Mouse (Mus musculus) forebrain, embryonic 13.5 days (tissue): ENCODE measurements around the gene Cbarp. TPM values are rescaled to one million over a fixed set of nuclear protein-coding genes. Genes with fewer than 3 reads are reported as not detected.

ENCODE experiments used
- ATAC-seq: fragments of 200-750 bp; cut with Nextera tagmentation; 2 replicates; pipeline ENCODE4 v1.8.0; 2017
- H3K27ac ChIP-seq: fragments of 300-500 bp; sonication (generic); 2 replicates; pipeline ENCODE4 v1.5.1; 2015; ENCODE audit warnings: inconsistent platforms, mild to moderate bottlenecking, moderate library complexity
- H3K27me3 ChIP-seq: fragments of 300-500 bp; sonication (generic); 2 replicates; pipeline ENCODE4 v1.6.1; 2015; ENCODE audit warnings: mild to moderate bottlenecking, inconsistent platforms
- H3K36me3 ChIP-seq: fragments of 300-500 bp; sonication (generic); 2 replicates; pipeline ENCODE4 v1.6.1; 2015; ENCODE audit warnings: mild to moderate bottlenecking, inconsistent platforms; ENCODE audit not compliant: poor library complexity, severe bottlenecking
- H3K4me1 ChIP-seq: fragments of 300-500 bp; sonication (generic); 2 replicates; pipeline ENCODE4 v1.6.1; 2015; ENCODE audit warnings: inconsistent platforms
- H3K4me2 ChIP-seq: fragments of 300-500 bp; sonication (generic); 2 replicates; pipeline ENCODE4 v1.6.1; 2015; ENCODE audit warnings: inconsistent platforms, mild to moderate bottlenecking, moderate library complexity
- H3K4me3 ChIP-seq: fragments of 300-500 bp; sonication (generic); 2 replicates; pipeline ENCODE4 v1.5.1; 2015; ENCODE audit warnings: mild to moderate bottlenecking, inconsistent platforms
- H3K9ac ChIP-seq: fragments of 300-500 bp; sonication (generic); 2 replicates; pipeline ENCODE4 v1.6.1; 2015; ENCODE audit warnings: mild to moderate bottlenecking, inconsistent platforms
- H3K9me3 ChIP-seq: fragments of 300-500 bp; sonication (generic); replicated peaks from 2 replicates; pipeline ENCODE4 v1.6.1; 2016; ENCODE audit warnings: inconsistent platforms
- WGBS: fragments of 180-500 bp; shearing (Covaris S2); methylation state at CpG from one replicate; pipeline ENCODE4 v1.1.7; 2015; 5-methylcytosine and 5-hydroxymethylcytosine counted together
- polyA plus RNA-seq: library from polyadenylated mRNA; unstranded; fragments of >200 nt; fragmentation: Nextera tagmentation; extraction: Ambion mirVana; gene quantifications from 2 replicates; pipeline ENCODE4 v1.2.1, GENCODE M21; 2015

Gene Cbarp
- polyA plus RNA-seq, 1 experiment from 2014 or later, result 21.2 TPM

DNA sequence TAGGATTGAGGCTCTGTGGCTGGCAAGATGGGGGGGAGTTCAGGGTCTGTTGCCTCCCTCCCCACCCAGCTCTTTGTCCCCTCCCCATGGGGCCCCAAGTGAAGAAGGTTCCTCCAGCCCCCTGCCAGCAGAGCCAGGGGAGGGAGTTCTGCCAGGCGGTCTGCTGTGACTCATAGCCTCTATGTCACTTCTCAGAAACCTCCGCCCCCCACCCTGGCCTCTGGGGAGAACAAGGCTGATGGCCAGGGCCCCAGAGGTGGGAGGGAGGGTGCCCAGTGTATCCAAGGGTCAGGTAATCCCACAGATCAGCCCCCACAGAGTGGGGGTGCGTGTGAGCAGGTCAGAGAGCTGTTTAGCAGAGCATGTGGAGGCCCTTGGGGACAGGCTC is 12.2 kb upstream of the Cbarp start:
- ATAC-seq, result no peak
- Histone ChIP-seq H3K4me1 (peaks cover 64% of the 10 kb centered on the region), H3K9me3 (no peaks in the 10 kb centered on the region), H3K36me3 (peaks cover 66% of the 10 kb centered on the region), H3K9ac (peak overlapping the region; percentile 100), H3K27me3 (no peaks in the 10 kb centered on the region), H3K4me3 (peak overlapping the region; percentile 99), H3K4me2 (peak overlapping the region; percentile 99), H3K27ac (peak overlapping the region; percentile 100)
- WGBS, result 33% methylated on average over 3 of the region's 3 CpGs

DNA sequence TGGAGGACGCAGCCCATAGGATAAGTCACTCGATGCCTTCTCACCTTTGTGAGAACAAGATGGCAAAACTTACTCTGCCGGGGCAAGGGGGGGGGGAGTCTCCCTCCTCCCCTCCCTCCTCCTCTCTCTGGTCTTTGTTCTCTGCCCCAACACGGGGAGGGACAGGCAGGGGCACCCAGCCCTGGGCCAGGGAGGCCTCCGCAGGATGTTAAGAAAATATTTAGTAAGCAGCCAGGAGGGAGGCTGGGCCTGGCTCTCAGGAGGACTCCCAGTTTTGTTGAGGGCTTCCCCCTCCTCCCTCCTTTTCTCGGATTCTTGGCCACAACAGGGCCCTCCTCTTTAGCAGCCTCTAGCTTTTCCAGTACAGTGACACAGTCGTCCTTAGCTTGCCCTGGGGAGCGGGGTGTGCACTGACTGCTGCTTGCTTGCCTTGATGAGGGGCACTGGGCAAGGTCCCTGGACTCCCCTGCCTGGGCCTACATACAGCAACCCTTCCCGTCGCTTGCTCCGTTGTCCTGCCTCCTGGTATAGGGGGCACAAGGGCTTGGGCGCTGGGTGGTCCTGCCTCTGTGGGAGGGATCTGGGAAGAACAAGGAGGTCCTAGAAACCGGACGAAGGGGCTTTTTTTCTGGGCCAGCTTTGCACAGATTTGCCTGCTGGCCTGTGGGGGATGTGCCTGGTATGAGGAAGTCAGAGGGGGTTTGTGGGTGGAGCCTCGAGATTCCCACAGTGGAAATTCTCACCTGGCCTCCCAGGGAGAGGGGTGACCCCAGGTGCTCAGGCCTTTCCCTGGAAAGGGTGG is 11.6 kb upstream of the Cbarp start:
- peak overlapping the region; percentile 99 for H3K4me3 ChIP-seq

DNA sequence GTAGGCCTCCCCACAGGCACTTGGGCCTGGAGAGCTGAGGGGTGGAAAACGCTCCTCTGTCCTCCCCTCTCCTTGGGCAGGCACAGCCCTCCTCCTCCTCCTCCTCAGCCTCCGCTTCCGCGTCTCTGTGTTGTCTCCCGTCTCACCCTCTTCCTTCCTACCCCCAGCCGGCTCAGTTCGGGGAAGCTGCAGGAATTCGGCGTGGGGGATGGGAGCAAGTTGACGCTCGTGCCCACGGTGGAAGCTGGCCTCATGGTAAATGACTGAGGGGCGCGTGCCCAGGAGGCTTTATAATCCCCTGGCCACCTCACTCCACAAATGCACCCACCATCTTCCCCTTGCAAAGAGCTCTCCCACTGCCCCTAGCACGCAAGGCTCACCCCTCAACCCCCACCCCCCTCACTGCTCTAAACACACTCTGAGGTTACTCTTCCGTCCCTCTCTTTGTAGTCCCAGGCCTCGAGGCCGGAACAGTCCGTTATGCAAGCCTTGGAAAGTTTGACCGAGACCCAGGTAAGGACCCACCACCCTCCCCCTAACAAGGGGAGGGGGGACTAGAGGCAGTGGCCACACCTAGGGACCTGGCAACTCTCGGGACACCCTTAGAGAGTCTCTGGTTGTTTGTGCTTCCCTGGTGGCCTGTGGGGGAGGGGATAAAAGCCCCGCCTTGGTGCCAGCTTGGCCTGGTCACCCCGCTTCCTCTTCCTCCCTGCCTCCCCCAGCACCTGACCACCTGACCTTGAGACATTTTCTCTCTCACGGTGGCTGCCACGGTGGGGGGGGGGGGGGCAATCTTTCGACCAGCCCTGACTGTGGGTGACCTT is 10.8 kb upstream of the Cbarp start:
- Histone ChIP-seq H3K9me3 (no peaks in the 10 kb centered on the region), H3K4me3 (peak overlapping the region; percentile 99), H3K9ac (peak overlapping the region; percentile 100), H3K27ac (peak overlapping the region; percentile 100), H3K36me3 (peaks cover 54% of the 10 kb centered on the region), H3K4me2 (peak overlapping the region; percentile 99), H3K27me3 (no peaks in the 10 kb centered on the region), H3K4me1 (peaks cover 62% of the 10 kb centered on the region)
- no peak for ATAC-seq
- WGBS, result under 1% methylated on average over 26 of the region's 26 CpGs

More for the DNA sequence above, 11.6 kb upstream of the Cbarp start:
- Histone ChIP-seq H3K9ac (peak overlapping the region; percentile 100), H3K9me3 (no peaks in the 10 kb centered on the region), H3K36me3 (peaks cover 62% of the 10 kb centered on the region), H3K4me2 (peak overlapping the region; percentile 99), H3K27me3 (no peaks in the 10 kb centered on the region), H3K4me1 (peaks cover 66% of the 10 kb centered on the region), H3K27ac (peak overlapping the region; percentile 100)
- WGBS, result 5% methylated on average over 15 of the region's 15 CpGs
- ATAC-seq, result no peak

DNA sequence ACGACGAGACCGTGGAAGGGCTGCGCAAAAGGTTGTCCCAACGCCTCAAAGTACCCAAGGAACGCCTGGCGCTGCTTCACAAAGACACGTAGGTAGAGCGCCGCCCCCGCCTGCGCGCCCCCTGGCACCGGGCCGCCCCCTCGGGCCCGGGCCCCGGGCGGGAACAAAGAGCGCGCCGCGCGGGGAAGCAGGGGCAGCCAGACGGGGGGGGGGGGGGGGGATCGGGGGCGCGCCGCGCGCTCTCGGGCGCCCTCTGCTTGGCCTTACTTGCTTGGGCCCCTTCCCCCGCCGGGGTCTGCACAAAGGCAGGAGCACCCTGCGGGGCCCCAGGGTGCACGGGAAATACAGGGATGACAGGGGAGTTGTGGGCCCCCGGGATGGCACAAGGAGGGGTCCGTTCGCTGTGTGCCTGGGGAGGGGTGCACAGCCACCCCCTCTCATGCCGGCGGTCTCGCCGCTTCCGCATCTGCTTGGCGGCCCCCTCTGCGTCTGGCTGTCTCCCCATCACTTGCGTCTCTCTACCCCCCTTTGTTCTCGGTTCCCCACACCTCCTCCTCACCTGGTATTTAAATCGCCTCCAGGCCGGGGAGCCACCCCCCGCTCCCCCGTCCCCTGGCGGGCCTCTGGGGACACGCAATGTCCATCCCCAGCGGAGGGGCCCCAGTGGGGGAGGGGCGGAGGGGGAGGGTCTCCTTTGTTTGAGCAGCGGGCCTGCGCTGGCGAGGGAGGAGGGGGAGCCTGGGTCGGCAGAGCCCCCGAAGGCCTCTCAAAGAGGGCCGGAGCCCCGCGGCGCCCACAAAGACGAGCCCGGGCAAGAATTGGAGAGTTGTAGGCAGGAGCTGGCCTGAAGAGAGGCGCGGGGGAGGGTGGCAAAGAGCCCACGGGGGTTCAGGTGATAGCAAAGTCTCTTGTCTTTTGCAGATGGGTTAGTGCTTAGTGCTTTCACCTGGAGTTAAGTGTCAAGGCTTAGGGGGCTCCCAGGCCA is 9.9 kb upstream of the Cbarp start:
- Histone ChIP-seq H3K9me3 (no peaks in the 10 kb centered on the region), H3K27me3 (no peaks in the 10 kb centered on the region), H3K36me3 (peaks cover 51% of the 10 kb centered on the region), H3K4me1 (peaks cover 62% of the 10 kb centered on the region), H3K4me2 (peak overlapping the region; percentile 99), H3K4me3 (peak overlapping the region; percentile 99), H3K27ac (peak overlapping the region; percentile 100), H3K9ac (peak overlapping the region; percentile 100)
- 0 out of 2 replicates have a peak, but pooled peaks have one; percentile 1 for ATAC-seq
- WGBS, result under 1% methylated on average over 55 of the region's 71 CpGs

DNA sequence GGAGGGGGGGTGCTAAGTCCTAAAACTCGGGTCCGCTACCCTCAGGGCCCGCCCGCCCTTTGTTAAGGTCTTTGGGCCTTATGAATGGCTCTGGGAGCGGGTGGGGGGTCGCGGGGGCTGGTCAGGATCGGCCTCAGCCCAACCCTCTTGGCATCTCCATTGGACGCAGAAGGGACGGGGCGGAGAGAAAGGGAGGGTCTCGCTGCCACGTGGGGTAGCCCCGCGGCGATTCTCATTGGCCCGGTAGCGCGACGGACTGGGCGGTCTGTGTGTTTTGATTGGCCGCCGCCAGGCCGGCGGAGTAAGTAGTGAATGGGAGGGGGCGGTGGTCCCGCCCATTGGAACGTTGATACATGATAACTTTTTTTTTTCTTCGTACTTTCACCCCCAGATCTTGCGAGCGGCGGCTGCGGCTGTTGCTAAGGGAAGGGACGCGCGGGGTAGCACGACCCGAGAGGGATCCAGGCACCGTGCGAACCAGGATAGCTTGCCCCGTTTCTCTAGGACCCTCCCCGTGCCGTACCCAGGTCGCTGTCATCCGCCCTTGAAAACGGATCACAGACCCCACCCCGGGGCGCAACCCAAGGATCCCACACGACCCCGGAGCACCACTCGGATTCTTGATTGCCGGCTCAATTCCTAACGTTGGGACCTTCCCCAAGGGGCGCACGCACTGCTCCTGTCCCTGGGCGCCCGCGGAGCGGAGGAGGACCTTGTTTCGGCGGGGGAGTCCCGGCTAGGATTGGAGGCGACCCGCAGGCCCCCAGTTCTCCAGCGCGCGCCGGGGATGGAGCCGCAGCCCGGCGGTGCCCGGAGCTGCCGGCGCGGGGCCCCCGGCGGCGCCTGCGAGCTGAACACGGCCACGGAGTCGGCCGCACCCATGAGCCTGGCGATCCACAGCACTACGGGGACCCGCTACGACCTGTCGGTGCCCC is 8.9 kb upstream of the Cbarp start:
- Histone ChIP-seq H3K4me2 (peak overlapping the region; percentile 99), H3K27ac (peak overlapping the region; percentile 100), H3K9me3 (no peaks in the 10 kb centered on the region), H3K9ac (peak overlapping the region; percentile 100), H3K4me1 (peaks cover 59% of the 10 kb centered on the region), H3K36me3 (peaks cover 51% of the 10 kb centered on the region), H3K27me3 (no peaks in the 10 kb centered on the region), H3K4me3 (peak overlapping the region; percentile 99)
- under 1% methylated on average over 88 of the region's 88 CpGs for WGBS
- ATAC-seq, result peak; percentile 86

DNA sequence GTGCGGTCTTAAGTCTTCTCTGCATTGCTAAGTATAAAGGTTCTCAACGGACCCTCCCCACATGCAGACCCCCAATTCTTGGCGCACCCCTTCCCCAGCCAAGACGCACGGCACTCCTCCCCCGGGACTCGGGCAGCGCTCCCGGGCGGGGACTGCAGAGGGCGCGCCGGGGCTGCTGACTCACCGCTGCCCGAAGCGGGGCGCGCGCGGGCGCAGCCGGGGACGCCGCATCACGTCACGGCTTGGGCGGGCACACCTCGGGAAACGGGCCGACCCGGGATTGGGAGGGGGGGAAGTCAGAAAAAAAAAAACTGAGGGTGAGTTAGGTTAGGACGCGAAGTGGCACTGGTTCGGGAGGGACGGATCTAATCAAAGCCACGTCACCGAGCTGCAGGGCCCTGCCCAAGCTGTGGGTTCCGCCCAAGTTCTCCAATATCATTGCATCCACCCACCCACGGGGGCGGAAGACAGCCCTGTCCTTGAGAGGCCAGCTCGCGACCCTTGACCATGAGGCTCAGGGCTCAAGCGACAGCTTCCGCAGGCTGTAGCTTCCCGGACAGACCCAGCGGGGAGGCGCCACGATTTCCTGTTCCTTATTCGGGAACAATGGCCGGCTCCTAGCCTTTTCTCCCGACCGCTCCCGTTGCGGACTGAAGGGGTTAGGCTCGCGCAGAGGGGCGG is 8.1 kb upstream of the Cbarp start:
- Histone ChIP-seq H3K4me3 (peak overlapping the region; percentile 99), H3K27me3 (no peaks in the 10 kb centered on the region), H3K4me2 (peak overlapping the region; percentile 71), H3K36me3 (peaks cover 51% of the 10 kb centered on the region), H3K9ac (peak overlapping the region; percentile 96), H3K9me3 (no peaks in the 10 kb centered on the region), H3K4me1 (peaks cover 55% of the 10 kb centered on the region), H3K27ac (peak overlapping the region; percentile 100)
- peak; percentile 61 for ATAC-seq
- under 1% methylated on average over 54 of the region's 57 CpGs for WGBS

DNA sequence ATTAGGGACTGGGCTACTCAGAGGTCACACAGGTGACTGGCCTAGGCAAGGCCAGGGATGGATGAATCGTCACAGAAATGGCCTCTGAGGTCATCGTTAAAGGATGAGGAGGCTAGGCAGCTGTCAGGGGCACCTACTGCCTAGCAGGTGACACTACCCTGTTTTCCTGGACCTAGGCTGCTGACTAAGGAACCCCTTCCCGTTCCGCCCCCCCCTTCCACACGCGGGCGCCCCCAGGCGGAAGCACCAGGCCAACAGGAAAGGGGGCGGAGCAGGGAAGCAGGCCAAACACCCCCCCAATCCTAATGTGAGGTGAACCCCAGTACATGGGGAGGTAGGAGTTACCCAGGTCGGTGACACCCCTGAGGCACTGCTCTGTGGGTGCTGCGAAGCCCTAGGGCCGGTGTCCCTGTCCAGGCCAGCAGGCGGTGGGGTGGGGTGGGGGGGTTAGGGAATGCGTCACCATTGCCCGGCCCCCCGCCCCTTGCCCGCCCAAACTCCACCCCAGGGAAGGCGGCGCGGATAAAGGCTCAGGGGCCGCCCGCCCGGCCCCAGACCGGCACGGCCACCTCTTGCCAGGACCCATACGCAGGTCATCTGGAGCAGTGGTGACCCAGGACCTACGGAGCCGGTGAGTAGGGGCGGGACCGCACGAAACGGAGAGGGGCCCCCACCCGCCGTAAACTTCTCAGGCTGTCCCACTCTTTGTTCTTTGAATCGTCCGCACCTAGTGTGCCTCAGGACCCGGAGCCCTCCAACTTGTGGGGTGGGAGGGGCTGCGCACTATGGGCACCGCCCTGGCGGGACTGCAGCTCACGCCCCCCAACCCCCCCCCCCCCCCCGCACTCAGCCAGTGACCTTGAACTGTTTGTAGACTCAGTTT is 7.3 kb upstream of the Cbarp start, which contains the start of gene Midn:
Midn (plus strand) TSS at position 554 of the 883 bp plus-strand sequence.
- H3K27ac ChIP-seq, result peak within 1 kb of the TSS; percentile 100
- H3K36me3 ChIP-seq, result peaks cover 47% of the 10 kb centered on the region

DNA sequence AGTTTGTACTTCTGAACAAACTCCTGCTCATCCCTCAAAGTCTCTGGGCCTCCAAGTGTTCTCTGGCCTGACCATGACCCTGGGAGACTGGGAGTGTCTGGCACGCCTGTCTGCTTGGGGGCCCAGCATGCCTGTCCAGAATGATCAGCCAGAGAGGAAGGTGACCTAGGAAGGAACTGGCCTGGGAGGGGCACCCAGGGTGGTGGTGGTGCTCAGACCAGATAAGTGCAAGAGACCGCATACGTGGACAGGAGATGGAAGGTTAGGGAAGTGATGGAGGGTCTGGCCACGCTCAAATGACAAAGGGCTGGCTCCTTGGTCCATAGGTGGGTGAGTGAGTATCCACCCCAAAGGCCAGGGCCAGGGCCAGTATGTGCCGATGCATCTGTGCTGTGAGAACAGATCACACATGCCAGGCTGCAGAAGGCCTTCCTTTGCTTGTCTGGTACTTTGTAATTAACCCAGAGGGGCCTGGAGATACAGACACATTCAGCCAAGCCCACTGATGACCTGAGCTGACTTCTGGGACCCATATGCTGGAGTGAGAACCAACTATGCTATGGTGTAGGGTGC is 6.6 kb upstream of the Cbarp start:
- Histone ChIP-seq H3K4me1 (peaks cover 52% of the 10 kb centered on the region), H3K4me2 (peak overlapping the region; percentile 71), H3K36me3 (peaks cover 40% of the 10 kb centered on the region), H3K4me3 (peak overlapping the region; percentile 99), H3K9ac (peak overlapping the region; percentile 96; the same call in 1 of the 2 replicates), H3K27ac (peak overlapping the region; percentile 100), H3K9me3 (no peaks in the 10 kb centered on the region), H3K27me3 (no peaks in the 10 kb centered on the region)
- ATAC-seq, result no peak
- WGBS, result 76% methylated on average over 5 of the region's 5 CpGs

More for the DNA sequence above, 7.3 kb upstream of the Cbarp start, which contains the start of gene Midn:
- 1% methylated on average over 35 of the region's 42 CpGs for WGBS
- no peaks in the 10 kb centered on the region for H3K9me3 ChIP-seq
- H3K4me2 ChIP-seq, result peak within 1 kb of the TSS; percentile 71
- no peaks in the 10 kb centered on the region for H3K27me3 ChIP-seq
- peak; percentile 36 for ATAC-seq
- peaks cover 55% of the 10 kb centered on the region for H3K4me1 ChIP-seq
- peak within 1 kb of the TSS; percentile 99 for H3K4me3 ChIP-seq
- H3K9ac ChIP-seq, result peak within 1 kb of the TSS; percentile 96

DNA sequence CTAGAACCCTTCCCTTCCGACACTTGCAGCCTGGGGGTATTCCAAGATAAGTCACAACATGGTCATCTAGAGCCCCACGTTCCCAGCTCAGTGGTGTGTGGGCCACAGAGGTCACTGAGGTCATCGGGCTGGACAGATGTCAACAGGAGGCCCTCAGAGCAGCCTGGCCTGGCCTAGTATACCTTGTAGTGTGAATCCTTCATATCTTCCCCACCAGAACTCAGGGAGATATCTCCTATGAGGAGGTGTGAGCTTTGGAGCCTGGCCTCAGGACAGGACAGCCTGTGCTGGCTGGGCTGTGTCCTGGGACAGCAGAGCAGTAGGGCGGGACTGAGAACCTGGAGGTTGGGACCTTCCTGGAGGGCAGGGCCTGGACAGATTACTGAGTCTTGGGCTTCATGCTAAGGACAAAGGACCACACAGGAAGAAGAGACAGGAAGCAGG is 6.0 kb upstream of the Cbarp start:
- no peak overlapping the region for H3K4me2 ChIP-seq
- WGBS, result 85% methylated on average over 4 of the region's 4 CpGs
- H3K27ac ChIP-seq, result peak overlapping the region; percentile 100

More for the DNA sequence above, 6.0 kb upstream of the Cbarp start:
- Histone ChIP-seq H3K27me3 (no peaks in the 10 kb centered on the region), H3K9me3 (no peaks in the 10 kb centered on the region), H3K9ac (peak overlapping the region; percentile 37; the same call in 1 of the 2 replicates), H3K4me1 (peaks cover 48% of the 10 kb centered on the region), H3K4me3 (no peak overlapping the region), H3K36me3 (peaks cover 34% of the 10 kb centered on the region)
- no peak for ATAC-seq
